Mouse (Mus musculus) layer of hippocampus, postnatal 25 days (tissue): Measurements from ENCODE around the gene Six2. TPM values are rescaled to one million over a fixed set of nuclear protein-coding genes. Genes with fewer than 3 reads are reported as not detected.

Source experiments
- DNase-seq, 2 experiments: peaks; one replicate each; pipeline ENCODE4 v3.0.0; 2022; ENCODE audit warnings: mixed read lengths in 2 of 2, low spot score in 1 of 2; ENCODE audit errors: extremely low spot score in 1 of 2
- total RNA-seq, 2 experiments: library from RNA; stranded (reverse); gene quantifications; 2 replicates each; pipeline ENCODE4 v1.2.3; 2021

Gene Six2
- total RNA-seq, 2 experiments from 2014 or later, result 0.20 TPM; not detected in 1

DNA sequence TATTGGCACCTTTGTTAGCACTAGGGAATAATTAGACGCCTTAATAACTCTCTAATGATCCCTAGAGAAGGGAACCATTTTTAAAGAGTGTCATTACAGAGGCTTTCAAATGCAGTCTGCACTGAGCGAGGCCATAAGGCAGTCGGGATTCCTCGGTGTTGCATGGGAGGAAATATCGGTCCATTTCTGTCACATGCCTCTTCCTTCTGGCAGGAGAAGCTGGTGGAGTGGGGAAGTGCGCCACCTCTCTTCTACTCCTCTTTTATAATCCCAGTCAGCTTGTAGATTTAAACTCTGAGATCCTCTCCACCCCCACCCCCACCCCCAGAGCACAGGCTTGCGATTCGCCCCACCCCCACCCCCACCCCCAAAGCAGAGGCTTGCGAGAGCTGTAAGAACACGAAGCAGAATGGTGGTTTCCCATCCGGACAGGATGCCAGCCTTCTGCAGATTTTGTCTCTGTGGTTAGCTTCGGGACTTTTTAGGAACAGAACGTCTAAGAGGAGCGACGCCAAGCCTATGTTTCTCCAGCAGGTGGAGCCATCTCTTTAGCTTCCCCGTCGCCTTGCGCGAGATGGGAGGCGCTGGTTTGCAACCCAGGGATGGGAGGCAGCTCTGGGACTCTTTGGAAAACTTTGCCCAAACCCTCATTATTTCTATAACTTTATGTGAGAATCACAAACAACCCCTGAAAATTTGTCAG is 23.3 kb downstream of the Six2 start:
- DNase-seq, result peak; percentile 54 to 69

DNA sequence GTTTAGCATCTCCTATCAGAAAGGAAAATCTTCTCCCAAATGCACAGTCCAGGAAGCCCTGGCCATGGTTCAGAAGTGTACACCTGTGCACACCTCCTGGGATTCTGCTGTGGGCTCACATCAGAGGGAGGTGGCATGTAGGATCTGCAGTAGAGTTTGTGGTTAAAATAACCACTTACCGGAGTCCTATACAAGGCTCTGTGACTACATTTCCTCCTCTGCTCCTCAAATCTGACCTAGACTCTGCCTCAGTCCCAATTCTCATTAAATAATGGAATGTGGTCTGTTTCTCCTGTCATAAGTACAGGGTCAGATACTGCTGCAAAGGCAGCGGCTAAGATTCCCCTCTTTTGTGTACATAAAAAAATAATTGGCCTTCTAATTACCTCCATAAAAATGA is 23.9 kb downstream of the Six2 start:
- DNase-seq, result no peak

DNA sequence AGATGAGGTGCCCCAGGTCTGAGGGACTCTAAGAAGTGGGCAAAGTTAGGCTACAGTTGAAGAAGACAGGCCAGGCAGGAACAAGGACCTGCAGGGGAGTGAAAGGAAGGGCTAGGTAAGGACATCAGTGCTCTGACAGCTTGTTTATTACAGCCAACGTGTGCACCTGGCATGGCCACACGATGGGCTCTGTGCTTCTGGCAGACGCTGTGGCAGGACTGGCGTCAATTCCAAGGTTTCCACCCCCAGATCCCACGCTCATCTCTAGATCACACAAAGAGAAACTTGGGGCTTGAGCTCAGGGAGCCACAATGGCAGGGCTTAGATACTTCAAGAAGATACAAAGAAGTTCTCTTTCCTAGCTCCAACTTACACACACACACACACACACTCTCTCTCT is 26.6 kb downstream of the Six2 start:
- no peak for DNase-seq

GRCm38 (mm10) chr17:85660016-85660415 is 28.1 kb downstream of the Six2 start:
- DNase-seq, result no peak

GRCm38 (mm10) chr17:85645718-85646665 is 42.1 kb downstream of the Six2 start:
- DNase-seq, result peak in 1 of 2 experiments; percentile 27

- no peak for DNase-seq
Observed at GRCm38 (mm10) chr17:85645312-85645711, 42.8 kb downstream of the Six2 start.

DNA sequence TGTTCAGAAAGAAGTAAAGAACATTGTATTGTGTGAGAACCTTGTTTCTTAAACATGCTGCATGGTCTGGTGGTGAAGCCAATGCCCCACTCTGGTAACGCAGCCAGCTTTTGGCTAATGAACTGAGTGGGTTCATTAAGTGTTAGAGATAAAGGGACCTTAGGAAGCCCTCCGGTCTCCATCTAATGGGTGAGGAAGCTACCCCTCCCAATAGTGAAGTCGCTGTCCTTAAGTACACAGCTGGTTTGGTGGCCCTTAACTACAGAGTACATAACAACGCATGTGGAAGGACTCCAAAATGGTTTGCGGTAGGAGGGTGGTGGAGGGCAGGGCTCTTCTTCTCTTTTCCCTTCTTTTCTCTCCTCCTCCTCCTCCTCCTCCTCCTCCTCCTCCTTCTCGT is 50.2 kb downstream of the Six2 start:
- DNase-seq, result no peak

Other genes with a start within 250 kb of the Six2 start
- under 1 TPM in 1 of 2 experiments, not detected in 1; 0.25 TPM for gene Six3, start 74.7 kb downstream of the Six2 start, total RNA-seq